Comparison of ENCODE assay signal across 18 mouse cellular contexts in the genomic region with DNA sequence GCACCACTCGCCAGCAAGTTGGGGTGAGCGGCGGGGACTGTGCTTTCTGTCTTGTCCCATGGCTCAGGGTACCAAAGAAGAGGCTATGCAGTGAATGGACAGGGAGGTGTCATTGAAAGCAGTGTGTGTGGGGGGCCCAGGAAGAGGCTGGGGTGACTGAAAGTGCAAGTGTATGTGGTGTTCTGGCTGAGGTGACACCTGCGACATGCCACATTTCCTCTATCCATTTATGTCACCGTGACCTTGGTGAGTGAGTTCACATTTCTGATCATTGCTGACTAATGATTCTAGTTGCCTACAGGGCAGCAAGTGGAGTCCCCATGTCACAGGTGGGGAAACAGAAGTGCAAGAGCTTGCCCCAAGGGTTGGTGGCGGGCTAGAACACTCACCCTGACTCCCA. TPM values are rescaled to one million over a fixed set of nuclear protein-coding genes. Genes with fewer than 3 reads are reported as not detected.
"Had no signal": no experiment of that assay in that cellular context is flagged by ENCODE, and none has a peak within 500 bp of the region (broad histone marks: within the 10 kb centered on the region; RNA-seq: fewer than 3 reads in every experiment).

No protein-coding gene starts in this region.

- DNase-seq: kidney, adult 9 months; kidney, postnatal 10 days; kidney, postnatal 4 days; layer of hippocampus, postnatal 36 days; liver; liver, embryonic 13.5 days; liver, postnatal 0 days; lung, postnatal 14 days; right cerebral cortex, adult 18-20 months; right cerebral cortex, postnatal 25 days; thymus, adult 18-20 months had no signal

- ATAC-seq: liver, postnatal 0 days; midbrain, embryonic 13.5 days had no signal

RNA-seq across cellular contexts. Expression of a gene that starts 11.1 kb away (rescaled TPM):
- polyA plus RNA-seq: liver, embryonic 13.5 days; liver, postnatal 0 days; midbrain, postnatal 0 days; neural tube, embryonic 11.5 days had no signal

RNA-seq across cellular contexts. Expression of a gene that starts 32.3 kb away (rescaled TPM):
- total RNA-seq: layer of hippocampus, postnatal 36 days; left cerebral cortex, postnatal 36 days had no signal
- polyA plus RNA-seq: limb, embryonic 12.5 days; midbrain, embryonic 13.5 days; neural tube, embryonic 11.5 days; neural tube, embryonic 15.5 days; stomach, embryonic 14.5 days had no signal
